Mouse (Mus musculus) heart, postnatal 0 days (tissue): Measurements from ENCODE around the gene Psmg4. TPM values are rescaled to one million over a fixed set of nuclear protein-coding genes. Genes with fewer than 3 reads are reported as not detected.

Experiments
- ATAC-seq: fragments of 200-750 bp; cut with Nextera tagmentation; 2 replicates; pipeline ENCODE4 v1.8.0; 2017; ENCODE audit warnings: low read depth, moderate number of reproducible peaks, moderate library complexity; ENCODE audit not compliant: insufficient read depth
- DNase-seq: peaks from one replicate; pipeline ENCODE4 v3.0.0-alpha.2; 2016; ENCODE audit warnings: low spot score
- H3K27ac ChIP-seq: fragments of 300-500 bp; sonication (generic); 2 replicates; pipeline ENCODE4 v1.5.1; 2014; ENCODE audit warnings: low read depth, mild to moderate bottlenecking
- H3K27me3 ChIP-seq: fragments of 300-500 bp; sonication (generic); 2 replicates; pipeline ENCODE4 v1.6.1; 2014; ENCODE audit warnings: low read length, mixed read lengths; ENCODE audit not compliant: control insufficient read depth, insufficient read depth
- H3K36me3 ChIP-seq: fragments of 300-500 bp; sonication (generic); replicated peaks from 2 replicates; pipeline ENCODE4 v1.6.1; 2014; ENCODE audit warnings: low read length, mixed read lengths; ENCODE audit not compliant: control insufficient read depth, insufficient read depth
- H3K4me1 ChIP-seq: fragments of 300-500 bp; sonication (generic); 2 replicates; pipeline ENCODE4 v1.6.1; 2014; ENCODE audit warnings: antibody characterized with exemption; ENCODE audit not compliant: control insufficient read depth, insufficient read depth
- H3K4me2 ChIP-seq: fragments of 300-500 bp; sonication (generic); 2 replicates; pipeline ENCODE4 v1.6.1; 2014; ENCODE audit warnings: low read depth, mild to moderate bottlenecking, low read length, moderate library complexity
- H3K4me3 ChIP-seq: fragments of 300-500 bp; sonication (generic); 2 replicates; pipeline ENCODE4 v1.5.1; 2014; ENCODE audit warnings: low read depth, low read length
- H3K9ac ChIP-seq: fragments of 300-500 bp; sonication (generic); replicated peaks from 2 replicates; pipeline ENCODE4 v1.6.1; 2014; ENCODE audit warnings: low read depth, low read length, mixed read lengths
- H3K9me3 ChIP-seq: fragments of 300-500 bp; sonication (generic); replicated peaks from 2 replicates; pipeline ENCODE4 v1.6.1; 2016; ENCODE audit warnings: low read length; ENCODE audit not compliant: control insufficient read depth
- CTCF ChIP-seq: IDR thresholded peaks from 2 replicates; pipeline ENCODE4 v1.5.1; 2016; ENCODE audit warnings: antibody characterized with exemption, control low read depth, low read depth
- EP300 ChIP-seq: IDR thresholded peaks from 2 replicates; pipeline ENCODE4 v1.6.1; 2016; ENCODE audit warnings: antibody characterized with exemption, low read depth
- WGBS: fragments of 180-500 bp; shearing (Covaris S2); extraction: QIAGEN DNeasy Blood & Tissue Kit; methylation state at CpG from one replicate; pipeline ENCODE4 v1.1.7; 2014; 5-methylcytosine and 5-hydroxymethylcytosine counted together
- polyA plus RNA-seq: library from polyadenylated mRNA; unstranded; fragments of >200 nt; fragmentation: Nextera tagmentation; extraction: Ambion mirVana; gene quantifications from 2 replicates; pipeline ENCODE4 v1.2.1, GENCODE M21; 2015
- total RNA-seq: library from RNA; depleted of rRNA; stranded (reverse); fragments of >200 nt; gene quantifications from 2 replicates; pipeline ENCODE4 v1.2.3, GENCODE M21; 2014; ENCODE audit warnings: low replicate concordance

Gene Psmg4
- total and polyA plus RNA-seq, 2 experiments from 2014 or later: 58.0 to 86.3 TPM

DNA sequence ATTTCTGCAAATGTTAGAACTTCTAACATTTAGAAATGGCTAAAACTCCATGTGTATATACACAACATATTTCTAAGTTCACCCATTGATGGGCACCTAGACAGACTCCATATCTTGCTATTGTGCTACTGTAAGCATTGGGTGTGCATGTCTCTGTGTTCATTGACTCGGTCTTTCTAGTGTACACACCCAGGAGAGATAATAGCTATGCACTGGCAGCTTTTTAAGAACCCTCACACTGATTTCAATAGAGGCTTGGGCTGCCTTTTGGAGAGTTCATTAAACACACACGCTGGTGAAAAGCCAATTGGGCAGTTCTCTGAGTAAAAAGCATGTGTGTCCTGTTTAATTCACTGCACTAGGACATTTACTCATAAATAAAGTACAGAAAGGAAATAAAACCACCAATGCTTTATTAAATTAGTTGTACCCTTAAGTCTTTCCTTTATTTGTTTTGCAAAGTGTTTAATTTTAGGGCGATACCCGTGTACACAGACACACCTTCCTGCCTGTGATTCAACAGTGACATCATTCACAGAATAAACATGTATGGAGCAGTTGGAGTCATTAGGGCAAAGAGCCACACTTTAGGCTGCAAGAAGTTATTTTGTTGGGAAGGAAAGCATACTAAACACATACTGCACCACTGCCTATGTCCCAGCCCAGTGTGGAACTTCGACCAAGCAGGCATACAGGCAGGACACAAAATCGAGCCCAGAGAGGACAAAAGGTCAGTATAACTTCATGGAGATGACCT is 45.1 kb downstream of the Psmg4 start:
- Histone ChIP-seq H3K4me3 (no peak overlapping the region), H3K27me3 (no peaks in the 10 kb centered on the region), H3K9ac (no peak overlapping the region), H3K4me2 (no peak overlapping the region), H3K9me3 (no peaks in the 10 kb centered on the region), H3K4me1 (peaks cover 6% of the 10 kb centered on the region; the same call in 1 of the 2 replicates), H3K36me3 (no peaks in the 10 kb centered on the region), H3K27ac (no peak overlapping the region)
- no peak for TF ChIP-seq EP300
- no peak for TF ChIP-seq CTCF
- 67% methylated on average over 6 of the region's 6 CpGs for WGBS
- DNase-seq (no peak), ATAC-seq (no peak)

DNA sequence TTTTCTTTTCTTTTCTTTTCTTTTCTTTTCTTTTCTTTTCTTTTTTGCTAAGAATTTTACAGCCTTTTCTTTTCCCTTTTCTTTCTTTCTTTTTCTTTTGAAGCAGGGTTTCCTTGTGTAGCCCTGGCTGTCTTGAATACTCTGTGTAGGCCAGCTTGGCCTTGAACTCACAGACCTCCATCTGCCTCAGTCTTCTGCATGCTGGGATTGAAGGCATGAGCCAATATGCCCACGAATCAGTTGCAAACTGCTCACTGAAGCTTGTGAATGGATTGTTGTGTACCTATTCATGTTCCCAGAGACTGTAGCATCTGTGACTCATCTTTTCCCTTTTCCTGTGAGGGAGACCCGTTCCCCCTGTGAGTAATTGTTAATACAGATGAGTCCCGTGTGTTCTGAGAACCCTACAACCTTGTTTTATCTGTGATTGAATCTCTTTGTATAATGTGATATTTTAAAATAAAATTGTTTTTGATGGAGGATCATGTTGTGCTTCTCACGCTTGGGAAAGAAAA is 48.6 kb downstream of the Psmg4 start:
- DNase-seq (no peak), ATAC-seq (no peak)
- Histone ChIP-seq H3K27me3 (no peaks in the 10 kb centered on the region), H3K4me2 (no peak overlapping the region), H3K36me3 (no peaks in the 10 kb centered on the region), H3K9me3 (no peaks in the 10 kb centered on the region), H3K4me1 (no peaks in the 10 kb centered on the region), H3K4me3 (no peak overlapping the region), H3K9ac (no peak overlapping the region), H3K27ac (no peak overlapping the region)
- TF ChIP-seq EP300: no peak
- no peak for TF ChIP-seq CTCF
- WGBS: 53% methylated on average over 4 of the region's 4 CpGs

DNA sequence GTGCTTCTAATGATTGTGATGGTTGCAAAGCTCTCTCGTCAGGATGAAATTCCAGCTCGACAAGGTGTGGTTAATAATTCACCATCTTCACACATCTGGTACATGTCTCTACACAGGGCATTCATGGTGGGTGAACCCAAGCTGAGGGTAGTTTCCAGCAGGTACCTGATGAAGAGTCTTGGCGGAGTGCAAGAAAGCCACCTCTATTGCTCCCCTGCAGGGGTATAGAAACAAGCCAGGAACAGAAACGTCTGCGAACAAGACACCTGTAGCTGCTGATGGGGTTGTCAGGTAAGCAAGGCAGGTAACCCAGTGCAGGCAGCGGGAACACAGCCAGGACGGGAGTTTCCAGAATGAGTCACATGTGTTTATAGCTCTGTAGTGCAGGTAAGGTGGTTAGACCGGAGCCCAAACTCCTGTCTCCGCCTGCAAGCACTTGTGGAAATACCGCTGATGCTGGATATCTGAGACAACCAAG is 50.0 kb downstream of the Psmg4 start:
- no peak overlapping the region for H3K9ac ChIP-seq
- H3K36me3 ChIP-seq: no peaks in the 10 kb centered on the region
- H3K4me1 ChIP-seq: no peaks in the 10 kb centered on the region
- H3K4me2 ChIP-seq: no peak overlapping the region
- WGBS: 72% methylated on average over 10 of the region's 10 CpGs
- no peaks in the 10 kb centered on the region for H3K9me3 ChIP-seq
- no peak for ATAC-seq
- no peaks in the 10 kb centered on the region for H3K27me3 ChIP-seq
- DNase-seq: no peak
- TF ChIP-seq EP300: no peak
- TF ChIP-seq CTCF: no peak
- H3K4me3 ChIP-seq: no peak overlapping the region
- no peak overlapping the region for H3K27ac ChIP-seq

DNA sequence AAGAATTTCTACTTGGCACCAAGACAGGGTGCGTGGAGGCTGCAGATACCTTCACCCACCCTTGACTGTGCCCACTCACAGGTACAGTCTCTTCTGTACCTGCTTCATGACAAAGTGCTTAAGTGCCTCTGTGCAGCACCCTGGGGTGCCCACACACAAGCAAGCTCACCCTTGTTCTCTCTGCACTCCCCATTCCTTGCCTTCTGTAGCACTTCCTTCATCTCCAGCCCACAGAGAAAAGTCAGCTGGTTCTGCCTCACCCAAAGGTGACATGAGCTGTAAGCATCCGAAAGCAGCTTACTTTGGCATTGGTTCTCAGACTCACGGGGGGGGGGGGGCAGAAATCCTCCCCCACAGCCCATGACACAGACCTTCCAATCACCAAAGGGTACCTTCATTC is 52.1 kb downstream of the Psmg4 start:
- DNase-seq (no peak), ATAC-seq (no peak)
- Histone ChIP-seq H3K4me1 (no peaks in the 10 kb centered on the region), H3K36me3 (no peaks in the 10 kb centered on the region), H3K27ac (no peak overlapping the region), H3K4me3 (no peak overlapping the region), H3K4me2 (no peak overlapping the region), H3K9ac (no peak overlapping the region), H3K9me3 (no peaks in the 10 kb centered on the region), H3K27me3 (no peaks in the 10 kb centered on the region)
- 80% methylated on average over 3 of the region's 3 CpGs for WGBS
- TF ChIP-seq CTCF (no peak), EP300 (no peak)

DNA sequence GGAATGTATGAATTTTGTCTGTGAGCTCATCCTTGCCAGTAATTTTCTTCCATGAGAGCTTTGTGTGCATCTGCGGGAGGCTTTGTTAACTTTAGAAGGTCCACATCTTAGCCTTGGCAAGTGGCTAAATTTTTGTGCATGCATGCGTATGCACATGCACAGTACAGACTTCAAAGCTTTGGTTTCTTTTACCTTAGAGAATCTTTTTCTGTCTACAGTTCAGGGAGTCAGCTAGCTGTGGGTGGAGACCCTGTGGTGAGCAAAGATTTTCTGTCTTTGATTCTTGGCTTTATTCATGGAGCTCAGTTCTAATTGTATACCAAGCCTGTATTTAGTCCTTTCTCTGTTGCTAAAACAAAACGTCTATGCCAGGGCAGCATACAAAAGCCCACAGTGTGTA is 56.0 kb downstream of the Psmg4 start:
- 80% methylated on average over 3 of the region's 3 CpGs for WGBS

More for the DNA sequence above, 56.0 kb downstream of the Psmg4 start:
- Histone ChIP-seq H3K4me3 (no peak overlapping the region), H3K9ac (no peak overlapping the region), H3K36me3 (no peaks in the 10 kb centered on the region), H3K4me1 (peaks cover 9% of the 10 kb centered on the region; the same call in 1 of the 2 replicates), H3K27ac (no peak overlapping the region), H3K27me3 (no peaks in the 10 kb centered on the region), H3K4me2 (no peak overlapping the region), H3K9me3 (no peaks in the 10 kb centered on the region)
- DNase-seq (no peak), ATAC-seq (no peak)
- TF ChIP-seq EP300 (no peak), CTCF (no peak)
